Mouse (Mus musculus): Measurements from ENCODE around the gene Hspa8.

- TF ChIP-seq GATA1 (IDR thresholded peaks at IDR 0.05; ENCODE audit: low read length), result no peak
- no peak for TF ChIP-seq TAL1 (IDR thresholded peaks at IDR 0.05; ENCODE audit: low read length)
Observed at GRCm38 (mm10) chr9:40839662-40840061, 38.9 kb downstream of the Hspa8 start.
